Mouse (Mus musculus) T-helper 1 cell (primary cell): ENCODE data around the gene Clasp2.
"Not testable (repeated sequence)": the region's sequence is repeated elsewhere in the genome, so short reads cannot be mapped to it uniquely, and the experiment has no call there.

ENCODE experiments used
- in situ Hi-C: fragments of 300-600 bp; cut with MboI, MseI; formaldehyde crosslinking; loops from one replicate; pipeline ENCODE4 v1.15.1; 2025; ENCODE audit warnings: high pct_unique_total_duplicates

Gene Clasp2

GRCm38 (mm10) chr9:113813086-113813485, 71.8 kb downstream of the Clasp2 start:
- in situ Hi-C loops = loop anchor here (5.0 kb wide), 1 partner anchor 66 kb away; no protein-coding TSS in a partner anchor

GRCm38 (mm10) chr9:113815836-113816235, 74.6 kb downstream of the Clasp2 start:
- in situ Hi-C loops = no loop called here

- in situ Hi-C loops = no loop called here
These were observed 80.9 kb downstream of the Clasp2 start for GRCm38 (mm10) chr9:113822150-113822549.

- in situ Hi-C loops = no loop called here
These were observed 87.4 kb downstream of the Clasp2 start for GRCm38 (mm10) chr9:113828719-113829118.

- in situ Hi-C loops = no loop called here
These were observed 88.9 kb downstream of the Clasp2 start for GRCm38 (mm10) chr9:113830219-113830618.

- in situ Hi-C loops = no loop called here
These were observed 92.2 kb downstream of the Clasp2 start for GRCm38 (mm10) chr9:113833481-113833880.

GRCm38 (mm10) chr9:113837001-113837400, 95.7 kb downstream of the Clasp2 start:
- in situ Hi-C loops = no loop called here

GRCm38 (mm10) chr9:113837461-113837860, 96.2 kb downstream of the Clasp2 start:
- in situ Hi-C loops = no loop called here

GRCm38 (mm10) chr9:113844029-113844428, 102.8 kb downstream of the Clasp2 start:
- in situ Hi-C loops = no loop called here

- in situ Hi-C loops = no loop called here
These were observed 114.2 kb downstream of the Clasp2 start for GRCm38 (mm10) chr9:113855441-113855840.

- in situ Hi-C loops = no loop called here
These were observed 116.1 kb downstream of the Clasp2 start for GRCm38 (mm10) chr9:113857281-113857928.

GRCm38 (mm10) chr9:113857929-113858440, 116.7 kb downstream of the Clasp2 start:
- in situ Hi-C loops = no loop called here

- in situ Hi-C loops = no loop called here
These were observed 118.1 kb downstream of the Clasp2 start for GRCm38 (mm10) chr9:113859420-113859819.

- in situ Hi-C loops = no loop called here
These were observed 122.2 kb downstream of the Clasp2 start for GRCm38 (mm10) chr9:113863370-113863999.

- in situ Hi-C loops = no loop called here
These were observed 126.7 kb downstream of the Clasp2 start for GRCm38 (mm10) chr9:113867951-113868350.

- in situ Hi-C loops = no loop called here
These were observed 153.6 kb downstream of the Clasp2 start for GRCm38 (mm10) chr9:113894903-113895302.

GRCm38 (mm10) chr9:113903136-113903535, 161.9 kb downstream of the Clasp2 start:
- in situ Hi-C loops = no loop called here

- in situ Hi-C loops = not testable (repeated sequence)
These were observed 163.0 kb downstream of the Clasp2 start for GRCm38 (mm10) chr9:113904315-113904714.

- in situ Hi-C loops = no loop called here
These were observed 174.5 kb downstream of the Clasp2 start for GRCm38 (mm10) chr9:113915789-113916188.

GRCm38 (mm10) chr9:113922677-113923076, 181.4 kb downstream of the Clasp2 start:
- in situ Hi-C loops = no loop called here

- in situ Hi-C loops = no loop called here
These were observed 183.6 kb downstream of the Clasp2 start for GRCm38 (mm10) chr9:113924883-113925282.

- in situ Hi-C loops = no loop called here
These were observed 187.3 kb downstream of the Clasp2 start for GRCm38 (mm10) chr9:113928591-113928990.

GRCm38 (mm10) chr9:113929676-113930075, 188.4 kb downstream of the Clasp2 start:
- in situ Hi-C loops = no loop called here
